ENCODE assay signal across 8 mouse cellular contexts in genomic region chr2:172862424-172862823, GRCm38 (mm10).
A peak's percentile ranks its signal among the peaks of the same experiment; 100 is the strongest.
DNase-seq lines count a peak whose midpoint lies in the region; ATAC-seq lines count a peak whose summit lies in the region.

No protein-coding gene starts in this region.

- peaks cover 77% of the 10 kb centered on the region for H3K4me1 ChIP-seq in heart, embryonic 13.5 days
- no peaks in the 10 kb centered on the region for H3K4me1 ChIP-seq in megakaryocyte, embryonic 14.5 days
- H3K4me1 ChIP-seq in intestine, embryonic 15.5 days (replicated peaks): peaks cover 26% of the 10 kb centered on the region
- peaks cover 31% of the 10 kb centered on the region for H3K4me1 ChIP-seq in stomach, embryonic 15.5 days

- ATAC-seq in heart, embryonic 13.5 days (ENCODE audit: extremely low read depth, insufficient number of reproducible peaks, low FRiP score, low TSS enrichment): peak; percentile 23; the same call in 1 of the 2 replicates
- ATAC-seq in megakaryocyte, adult 5-6 weeks (ENCODE audit: poor library complexity, severe bottlenecking): no peak
- ATAC-seq in intestine, embryonic 15.5 days: 0 out of 2 replicates have a peak, but pooled peaks have one; percentile 8
- ATAC-seq in stomach, embryonic 15.5 days (ENCODE audit: insufficient read depth, low FRiP score, low read depth): no peak
- ATAC-seq in monocyte, adult 5-6 weeks (replicated peaks; ENCODE audit: insufficient number of reproducible peaks, low FRiP score, low TSS enrichment, poor library complexity, severe bottlenecking): no peak

- peak overlapping the region; percentile 19; the same call in 1 of the 2 replicates for H3K4me3 ChIP-seq in heart, embryonic 13.5 days
- peak overlapping the region; percentile 19 for H3K4me3 ChIP-seq in megakaryocyte, embryonic 14.5 days (replicated peaks)
- 0 out of 2 replicates have a peak overlapping the region, but pooled peaks have one; percentile 0 for H3K4me3 ChIP-seq in intestine, embryonic 15.5 days (replicated peaks)
- no peak overlapping the region for H3K4me3 ChIP-seq in stomach, embryonic 15.5 days (replicated peaks)

- peak overlapping the region; percentile 93 for H3K27ac ChIP-seq in heart, embryonic 13.5 days (replicated peaks)
- no peak overlapping the region for H3K27ac ChIP-seq in intestine, embryonic 15.5 days
- H3K27ac ChIP-seq in stomach, embryonic 15.5 days: no peak overlapping the region; the same call in 1 of the 2 replicates

- H3K4me2 ChIP-seq in heart, embryonic 13.5 days: peak overlapping the region; percentile 58
- peak overlapping the region; percentile 51; the same call in 1 of the 2 replicates for H3K4me2 ChIP-seq in intestine, embryonic 15.5 days (replicated peaks)
- H3K4me2 ChIP-seq in stomach, embryonic 15.5 days: peak overlapping the region; percentile 54

- WGBS in heart, embryonic 13.5 days: 22% methylated on average over 19 of the region's 19 CpGs
- WGBS in intestine, embryonic 15.5 days: 58% methylated on average over 19 of the region's 19 CpGs
- 52% methylated on average over 19 of the region's 19 CpGs for WGBS in stomach, embryonic 15.5 days

- no peak for DNase-seq in heart, adult 8-10 months (ENCODE audit: low spot score)
- no peak for DNase-seq in thymus, postnatal 0 days (ENCODE audit: low spot score)

- no peaks in the 10 kb centered on the region for H3K36me3 ChIP-seq in heart, embryonic 13.5 days
- no peaks in the 10 kb centered on the region for H3K36me3 ChIP-seq in megakaryocyte, embryonic 14.5 days (replicated peaks; ENCODE audit: low read length)
- no peaks in the 10 kb centered on the region for H3K36me3 ChIP-seq in intestine, embryonic 15.5 days
- no peaks in the 10 kb centered on the region for H3K36me3 ChIP-seq in stomach, embryonic 15.5 days

- H3K27me3 ChIP-seq in heart, embryonic 13.5 days (replicated peaks): 0 out of 2 replicates have a peak, but pooled peaks cover 4% of the 10 kb centered on the region
- H3K27me3 ChIP-seq in megakaryocyte, embryonic 14.5 days (replicated peaks): peaks cover 12% of the 10 kb centered on the region
- no peaks in the 10 kb centered on the region for H3K27me3 ChIP-seq in intestine, embryonic 15.5 days (replicated peaks)
- no peaks in the 10 kb centered on the region for H3K27me3 ChIP-seq in stomach, embryonic 15.5 days (replicated peaks)

- H3K9me3 ChIP-seq in heart, embryonic 13.5 days: peaks cover 4% of the 10 kb centered on the region; the same call in 1 of the 2 replicates
- H3K9me3 ChIP-seq in megakaryocyte, embryonic 14.5 days: peaks cover 52% of the 10 kb centered on the region
- no peaks in the 10 kb centered on the region for H3K9me3 ChIP-seq in intestine, embryonic 15.5 days
- no peaks in the 10 kb centered on the region for H3K9me3 ChIP-seq in stomach, embryonic 15.5 days

- H3K9ac ChIP-seq in heart, embryonic 13.5 days: peak overlapping the region; percentile 55; the same call in 1 of the 2 replicates
- no peak overlapping the region for H3K9ac ChIP-seq in intestine, embryonic 15.5 days
- H3K9ac ChIP-seq in stomach, embryonic 15.5 days: no peak overlapping the region

Comparison
In these comparisons a context has a peak if more than half of its experiments do, and no peak if none do; other contexts are left out.
1. ATAC-seq: peak in heart, embryonic 13.5 days (single experiment) and intestine, embryonic 15.5 days (single experiment); none in megakaryocyte, adult 5-6 weeks (single experiment), stomach, embryonic 15.5 days (single experiment) and monocyte, adult 5-6 weeks (single experiment).
2. Peak in every context shown above with its lines, with median percentiles within 50 percentile points of each other: H3K4me2 ChIP-seq.